Mouse (Mus musculus) heart, postnatal 0 days (tissue): Measurements from ENCODE around the gene Zfp982. TPM values are rescaled to one million over a fixed set of nuclear protein-coding genes. Genes with fewer than 3 reads are reported as not detected.
A peak's percentile ranks its signal among the peaks of the same experiment; 100 is the strongest.
"Not testable (repeated sequence)": the region's sequence is repeated elsewhere in the genome, so short reads cannot be mapped to it uniquely, and the experiment has no call there.

ENCODE experiments used
- ATAC-seq: fragments of 200-750 bp; cut with Nextera tagmentation; 2 replicates; pipeline ENCODE4 v1.8.0; 2017; ENCODE audit warnings: low read depth, moderate number of reproducible peaks, moderate library complexity; ENCODE audit not compliant: insufficient read depth
- DNase-seq: peaks from one replicate; pipeline ENCODE4 v3.0.0-alpha.2; 2016; ENCODE audit warnings: low spot score
- H3K27ac ChIP-seq: fragments of 300-500 bp; sonication (generic); 2 replicates; pipeline ENCODE4 v1.5.1; 2014; ENCODE audit warnings: low read depth, mild to moderate bottlenecking
- H3K27me3 ChIP-seq: fragments of 300-500 bp; sonication (generic); 2 replicates; pipeline ENCODE4 v1.6.1; 2014; ENCODE audit warnings: low read length, mixed read lengths; ENCODE audit not compliant: control insufficient read depth, insufficient read depth
- H3K36me3 ChIP-seq: fragments of 300-500 bp; sonication (generic); replicated peaks from 2 replicates; pipeline ENCODE4 v1.6.1; 2014; ENCODE audit warnings: low read length, mixed read lengths; ENCODE audit not compliant: control insufficient read depth, insufficient read depth
- H3K4me1 ChIP-seq: fragments of 300-500 bp; sonication (generic); 2 replicates; pipeline ENCODE4 v1.6.1; 2014; ENCODE audit warnings: antibody characterized with exemption; ENCODE audit not compliant: control insufficient read depth, insufficient read depth
- H3K4me2 ChIP-seq: fragments of 300-500 bp; sonication (generic); 2 replicates; pipeline ENCODE4 v1.6.1; 2014; ENCODE audit warnings: low read depth, mild to moderate bottlenecking, low read length, moderate library complexity
- H3K4me3 ChIP-seq: fragments of 300-500 bp; sonication (generic); 2 replicates; pipeline ENCODE4 v1.5.1; 2014; ENCODE audit warnings: low read depth, low read length
- H3K9ac ChIP-seq: fragments of 300-500 bp; sonication (generic); replicated peaks from 2 replicates; pipeline ENCODE4 v1.6.1; 2014; ENCODE audit warnings: low read depth, low read length, mixed read lengths
- H3K9me3 ChIP-seq: fragments of 300-500 bp; sonication (generic); replicated peaks from 2 replicates; pipeline ENCODE4 v1.6.1; 2016; ENCODE audit warnings: low read length; ENCODE audit not compliant: control insufficient read depth
- CTCF ChIP-seq: IDR thresholded peaks from 2 replicates; pipeline ENCODE4 v1.5.1; 2016; ENCODE audit warnings: antibody characterized with exemption, control low read depth, low read depth
- EP300 ChIP-seq: IDR thresholded peaks from 2 replicates; pipeline ENCODE4 v1.6.1; 2016; ENCODE audit warnings: antibody characterized with exemption, low read depth
- WGBS: fragments of 180-500 bp; shearing (Covaris S2); extraction: QIAGEN DNeasy Blood & Tissue Kit; methylation state at CpG from one replicate; pipeline ENCODE4 v1.1.7; 2014; 5-methylcytosine and 5-hydroxymethylcytosine counted together
- polyA plus RNA-seq: library from polyadenylated mRNA; unstranded; fragments of >200 nt; fragmentation: Nextera tagmentation; extraction: Ambion mirVana; gene quantifications from 2 replicates; pipeline ENCODE4 v1.2.1, GENCODE M21; 2015
- total RNA-seq: library from RNA; depleted of rRNA; stranded (reverse); fragments of >200 nt; gene quantifications from 2 replicates; pipeline ENCODE4 v1.2.3, GENCODE M21; 2014; ENCODE audit warnings: low replicate concordance

The Zfp982 gene
- total and polyA plus RNA-seq, 2 experiments from 2014 or later, result 4.5 TPM; not detected in 1

GRCm38 (mm10) chr4:147498772-147499613 lies 6.8 kb downstream of the Zfp982 start:
- H3K4me1 ChIP-seq, H3K4me2 ChIP-seq, H3K27ac ChIP-seq, ATAC-seq, H3K4me3 ChIP-seq, H3K36me3 ChIP-seq, DNase-seq, H3K27me3 ChIP-seq, H3K9ac ChIP-seq: not testable (repeated sequence)
- H3K9me3 ChIP-seq, result peaks cover 16% of the 10 kb centered on the region
- 73% methylated on average over 5 of the region's 5 CpGs for WGBS

GRCm38 (mm10) chr4:147509174-147509573 lies 17.0 kb downstream of the Zfp982 start:
- TF ChIP-seq EP300 (no peak), CTCF (no peak)
- Histone ChIP-seq H3K4me2 (no peak overlapping the region), H3K9ac (no peak overlapping the region), H3K4me1 (no peaks in the 10 kb centered on the region), H3K36me3 (no peaks in the 10 kb centered on the region; the same call in 1 of the 2 replicates), H3K27me3 (no peaks in the 10 kb centered on the region), H3K4me3 (no peak overlapping the region), H3K27ac (no peak overlapping the region), H3K9me3 (peaks cover 26% of the 10 kb centered on the region)
- WGBS, result 69% methylated on average over 2 of the region's 2 CpGs
- ATAC-seq (no peak), DNase-seq (no peak)

GRCm38 (mm10) chr4:147518981-147519380 lies 26.8 kb downstream of the Zfp982 start:
- no peaks in the 10 kb centered on the region for H3K4me1 ChIP-seq
- no peaks in the 10 kb centered on the region for H3K27me3 ChIP-seq
- WGBS, result 58% methylated on average over 2 of the region's 2 CpGs
- no peaks in the 10 kb centered on the region for H3K36me3 ChIP-seq
- TF ChIP-seq EP300 (no peak), CTCF (no peak)
- no peak overlapping the region for H3K4me2 ChIP-seq
- peaks cover 62% of the 10 kb centered on the region for H3K9me3 ChIP-seq
- H3K27ac ChIP-seq, result no peak overlapping the region
- no peak overlapping the region for H3K9ac ChIP-seq
- ATAC-seq (no peak), DNase-seq (no peak)
- H3K4me3 ChIP-seq, result no peak overlapping the region

GRCm38 (mm10) chr4:147520100-147520499 lies 27.9 kb downstream of the Zfp982 start:
- peaks cover 68% of the 10 kb centered on the region for H3K9me3 ChIP-seq
- no peak overlapping the region for H3K4me2 ChIP-seq
- no peak for ATAC-seq
- no peaks in the 10 kb centered on the region for H3K27me3 ChIP-seq
- H3K4me3 ChIP-seq, result no peak overlapping the region
- no peak for DNase-seq
- H3K4me1 ChIP-seq, result no peaks in the 10 kb centered on the region
- H3K9ac ChIP-seq, result no peak overlapping the region
- TF ChIP-seq CTCF, result no peak
- TF ChIP-seq EP300, result no peak
- no peak overlapping the region for H3K27ac ChIP-seq
- H3K36me3 ChIP-seq, result no peaks in the 10 kb centered on the region

- no peaks in the 10 kb centered on the region for H3K36me3 ChIP-seq
- no peak overlapping the region for H3K4me2 ChIP-seq
- 61% methylated on average over 1 of the region's 1 CpGs for WGBS
- H3K9ac ChIP-seq, result no peak overlapping the region
- no peak for DNase-seq
- H3K4me3 ChIP-seq, result no peak overlapping the region
- H3K27me3 ChIP-seq, result no peaks in the 10 kb centered on the region
- ATAC-seq, result no peak
- H3K9me3 ChIP-seq, result peaks cover 69% of the 10 kb centered on the region
- no peak overlapping the region for H3K27ac ChIP-seq
- no peaks in the 10 kb centered on the region for H3K4me1 ChIP-seq
- TF ChIP-seq EP300 (no peak), CTCF (no peak)
Measured at GRCm38 (mm10) chr4:147525125-147525524, 32.9 kb downstream of the Zfp982 start.

GRCm38 (mm10) chr4:147530366-147530765 lies 38.1 kb downstream of the Zfp982 start:
- Histone ChIP-seq H3K4me2 (no peak overlapping the region), H3K9me3 (peaks cover 47% of the 10 kb centered on the region), H3K27me3 (no peaks in the 10 kb centered on the region), H3K36me3 (no peaks in the 10 kb centered on the region), H3K4me3 (no peak overlapping the region), H3K27ac (no peak overlapping the region), H3K9ac (no peak overlapping the region), H3K4me1 (no peaks in the 10 kb centered on the region)
- DNase-seq (no peak), ATAC-seq (no peak)
- WGBS, result 82% methylated on average over 1 of the region's 1 CpGs
- TF ChIP-seq CTCF, result peak; percentile 5; the same call in 1 of the 2 replicates
- TF ChIP-seq EP300, result no peak

- ATAC-seq, H3K27me3 ChIP-seq: not testable (repeated sequence)
- H3K9me3 ChIP-seq, result peaks cover 50% of the 10 kb centered on the region
Measured at GRCm38 (mm10) chr4:147535916-147536315, 43.7 kb downstream of the Zfp982 start.

More at GRCm38 (mm10) chr4:147535916-147536315, 43.7 kb downstream of the Zfp982 start:
- not testable (repeated sequence) for H3K4me1 ChIP-seq, H3K36me3 ChIP-seq, H3K4me3 ChIP-seq, H3K4me2 ChIP-seq, H3K27ac ChIP-seq, H3K9ac ChIP-seq, DNase-seq
